Mouse (Mus musculus) G1E (cell line): ENCODE results near the gene Kdelc2. TPM values are rescaled to one million over a fixed set of nuclear protein-coding genes. Genes with fewer than 3 reads are reported as not detected.

Experiments used
- ATAC-seq: 2 replicates; pipeline ENCODE4 v1.8.0; 2016; ENCODE audit warnings: mild to moderate bottlenecking; ENCODE audit not compliant: insufficient number of reproducible peaks, poor library complexity, low FRiP score, severe bottlenecking; ENCODE audit errors: extremely low read depth
- DNase-seq: peaks from one replicate; pipeline ENCODE4 v3.0.0; 2012; ENCODE audit warnings: low spot score
- H3K27me3 ChIP-seq: 2 replicates; pipeline ENCODE4 v1.6.1; 2012; ENCODE audit warnings: mild to moderate bottlenecking, low read length, inconsistent platforms; ENCODE audit not compliant: insufficient read depth
- H3K36me3 ChIP-seq: replicated peaks from 2 replicates; pipeline ENCODE3; 2012; ENCODE audit warnings: mild to moderate bottlenecking, inconsistent platforms
- H3K4me1 ChIP-seq: 2 replicates; pipeline ENCODE4 v1.6.1; 2012; ENCODE audit warnings: low read depth, low read length, inconsistent platforms, mixed read lengths; ENCODE audit not compliant: insufficient read depth
- H3K4me3 ChIP-seq: 2 replicates; pipeline ENCODE4 v1.5.1; 2012; ENCODE audit warnings: low read depth, mild to moderate bottlenecking, inconsistent platforms, low read length, moderate library complexity, mixed read lengths
- H3K9me3 ChIP-seq: replicated peaks from 2 replicates; pipeline ENCODE4 v1.6.1; 2012; ENCODE audit warnings: inconsistent platforms
- CTCF ChIP-seq: IDR thresholded peaks from 2 replicates; pipeline ENCODE4 v1.5.1; 2012; ENCODE audit warnings: low read depth, low read length, inconsistent platforms, mixed read lengths
- GATA1 ChIP-seq: IDR thresholded peaks from 2 replicates; pipeline ENCODE4 v1.6.1; 2012; ENCODE audit warnings: borderline replicate concordance, low read length, inconsistent platforms, mixed read lengths
- GATA2 ChIP-seq: IDR thresholded peaks from 2 replicates; pipeline ENCODE4 v1.6.1; 2012; ENCODE audit warnings: low read depth, low read length, inconsistent platforms, borderline replicate concordance
- POLR2AphosphoS5 ChIP-seq: IDR thresholded peaks from 2 replicates; pipeline ENCODE4 v1.6.1; 2012; ENCODE audit warnings: low read depth, low read length, inconsistent platforms; ENCODE audit not compliant: insufficient replicate concordance
- TAL1 ChIP-seq: conservative IDR thresholded peaks from 2 replicates; pipeline ENCODE4 v1.6.1; 2012; ENCODE audit warnings: low read depth, low read length, inconsistent platforms, mixed read lengths
- polyA plus RNA-seq: library from polyadenylated mRNA; stranded (reverse); fragments of >175 nt; gene quantifications from 2 replicates; pipeline ENCODE4 v1.2.3, GENCODE M21; 2012
- total RNA-seq, 2 experiments: library from RNA; stranded (forward) in 1 of 2; stranded (reverse) in 1 of 2; fragments of 200-1000 nt in 1 of 2; fragments of >200 nt in 1 of 2; fragmentation: Nextera tagmentation in 1 of 2; gene quantifications; 2 replicates each; pipeline ENCODE4 v1.2.3; 2014 to 2017

Kdelc2 gene
- total and polyA plus RNA-seq, 3 experiments: 0.05 TPM; not detected in 2

DNA sequence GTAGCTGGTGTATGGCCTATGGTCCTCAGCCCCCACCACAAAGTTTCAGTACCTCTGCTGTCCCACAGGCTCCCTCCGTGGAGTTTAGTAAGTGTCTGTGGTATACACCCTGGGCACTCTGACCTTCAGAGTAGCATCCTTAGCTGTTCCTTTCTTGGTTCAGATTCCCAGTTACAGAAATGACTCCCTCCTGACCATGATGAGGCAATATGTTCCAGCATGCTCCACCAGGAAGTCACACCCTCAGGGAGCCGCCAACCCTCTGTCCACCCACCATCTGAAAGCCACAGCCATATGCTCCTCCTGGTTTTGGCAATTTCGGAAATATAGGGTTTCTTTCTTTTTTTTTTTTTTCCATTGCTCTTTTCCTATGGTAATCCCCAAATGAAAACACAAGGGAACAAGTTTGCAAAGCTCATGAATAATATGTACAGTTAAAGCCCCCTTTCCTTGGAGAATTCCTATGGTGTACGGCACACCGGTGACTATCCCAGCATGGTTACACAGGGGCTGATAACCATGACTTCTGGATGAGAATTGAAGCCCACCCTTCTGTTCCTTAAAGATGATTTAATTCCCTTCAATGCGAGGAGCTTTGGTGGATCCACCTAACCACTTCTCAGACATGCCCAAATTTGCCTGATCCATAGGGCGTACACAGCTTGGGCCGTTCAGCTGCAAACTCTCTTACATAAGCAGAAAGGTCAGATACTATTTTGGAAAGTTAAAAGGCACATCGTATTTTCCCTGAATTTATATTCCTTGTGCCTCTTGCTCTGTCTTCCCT, 39.0 kb upstream of the Kdelc2 start:
- ATAC-seq (no peak), DNase-seq (no peak)
- Histone ChIP-seq H3K4me1 (no peaks in the 10 kb centered on the region), H3K36me3 (no peaks in the 10 kb centered on the region), H3K4me3 (no peak overlapping the region), H3K9me3 (no peaks in the 10 kb centered on the region), H3K27me3 (peaks cover 5% of the 10 kb centered on the region; the same call in 1 of the 2 replicates)
- TF ChIP-seq CTCF (no peak), POLR2AphosphoS5 (no peak), GATA2 (no peak), TAL1 (no peak), GATA1 (no peak)

DNA sequence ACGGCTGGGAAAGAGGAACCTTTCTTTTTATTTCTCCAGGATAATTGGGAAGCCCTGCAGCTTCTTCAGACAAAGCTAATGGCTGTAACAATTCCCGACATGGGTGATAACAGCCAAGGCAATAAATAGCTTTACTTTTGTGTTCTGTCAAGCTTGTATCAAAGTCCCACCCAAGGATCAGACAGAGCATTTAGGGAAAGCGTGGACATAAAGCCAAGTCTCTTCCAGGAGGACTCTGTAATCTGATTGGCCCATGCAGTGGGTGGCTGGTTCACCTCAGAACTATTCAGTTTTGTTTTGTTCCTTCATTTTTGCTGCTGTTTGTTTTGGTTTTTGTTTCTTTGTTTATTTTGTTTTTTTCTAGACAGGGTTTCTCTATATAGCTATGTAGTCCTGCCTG, 38.1 kb upstream of the Kdelc2 start:
- Histone ChIP-seq H3K9me3 (no peaks in the 10 kb centered on the region), H3K4me1 (no peaks in the 10 kb centered on the region), H3K4me3 (no peak overlapping the region), H3K27me3 (peaks cover 5% of the 10 kb centered on the region; the same call in 1 of the 2 replicates), H3K36me3 (no peaks in the 10 kb centered on the region)
- no peak for DNase-seq
- no peak for TF ChIP-seq CTCF
- TF ChIP-seq GATA2: no peak
- TF ChIP-seq GATA1: no peak
- TF ChIP-seq TAL1: no peak
- TF ChIP-seq POLR2AphosphoS5: no peak
- no peak for ATAC-seq

DNA sequence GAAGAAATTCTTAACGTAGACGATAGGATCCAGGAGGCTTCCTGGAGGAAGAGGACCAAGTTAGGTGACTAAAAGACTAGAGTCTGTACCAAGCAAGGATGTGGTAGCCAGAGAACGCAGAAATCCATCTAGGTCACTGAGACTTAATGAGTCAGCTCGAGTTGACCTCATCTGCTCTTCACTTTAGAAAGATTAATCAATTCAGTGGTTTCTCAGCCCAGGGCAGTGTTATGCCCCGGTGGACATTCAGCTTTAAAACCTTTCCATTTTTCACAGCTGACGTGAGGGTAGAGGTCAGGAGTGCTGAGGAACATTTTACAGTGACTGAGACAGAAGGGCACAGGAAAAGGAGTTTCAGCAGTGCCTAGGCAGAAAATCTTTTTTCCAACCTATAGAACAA, 37.4 kb upstream of the Kdelc2 start:
- H3K9me3 ChIP-seq: no peaks in the 10 kb centered on the region
- DNase-seq: no peak
- ATAC-seq: no peak
- H3K4me1 ChIP-seq: no peaks in the 10 kb centered on the region
- TF ChIP-seq CTCF (no peak), GATA1 (no peak), TAL1 (no peak), POLR2AphosphoS5 (no peak), GATA2 (no peak)
- H3K4me3 ChIP-seq: no peak overlapping the region
- H3K36me3 ChIP-seq: no peaks in the 10 kb centered on the region
- no peaks in the 10 kb centered on the region for H3K27me3 ChIP-seq

DNA sequence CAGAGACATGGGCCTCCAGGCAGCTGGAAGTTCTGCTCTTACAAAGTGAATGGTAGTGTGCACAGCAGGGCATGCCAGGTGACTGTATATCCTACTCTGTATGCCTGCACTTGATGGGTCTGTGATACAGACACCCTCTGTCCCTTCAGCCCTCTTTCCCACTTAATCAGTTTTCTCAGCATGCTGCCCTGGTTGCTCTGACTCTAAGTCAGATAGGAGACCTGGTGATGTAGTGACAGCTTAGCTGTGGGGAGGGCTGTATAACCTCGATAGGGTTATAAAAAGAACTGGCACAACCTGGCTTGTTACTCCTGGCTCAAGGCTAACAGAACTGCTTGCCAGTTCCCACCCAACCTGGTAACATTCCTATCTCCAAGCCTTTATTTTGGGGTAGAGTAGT, 34.6 kb upstream of the Kdelc2 start:
- DNase-seq (no peak), ATAC-seq (no peak)
- TF ChIP-seq GATA1: no peak
- TF ChIP-seq GATA2: no peak
- TF ChIP-seq TAL1: no peak
- no peak for TF ChIP-seq POLR2AphosphoS5
- no peak for TF ChIP-seq CTCF
- Histone ChIP-seq H3K9me3 (no peaks in the 10 kb centered on the region), H3K36me3 (no peaks in the 10 kb centered on the region), H3K27me3 (no peaks in the 10 kb centered on the region), H3K4me3 (no peak overlapping the region), H3K4me1 (no peaks in the 10 kb centered on the region)

DNA sequence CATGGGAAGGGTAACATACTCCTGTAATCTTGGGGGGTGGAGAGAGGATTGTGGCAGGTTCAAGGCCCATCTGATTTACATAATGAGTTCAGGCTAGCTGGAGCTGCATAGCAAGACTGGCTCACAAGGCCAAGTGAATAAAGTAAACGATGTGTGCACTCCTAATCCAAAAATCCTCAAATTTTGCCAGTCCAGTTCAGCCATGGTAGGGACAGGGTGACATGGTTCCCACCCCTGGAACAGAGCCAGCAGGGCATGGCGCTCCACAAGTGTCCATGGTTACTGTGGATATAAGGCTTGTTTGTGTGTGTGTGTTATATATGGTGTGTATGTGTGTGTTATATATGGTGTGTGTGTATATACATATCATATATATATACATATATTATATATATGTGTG, 33.5 kb upstream of the Kdelc2 start:
- Histone ChIP-seq H3K4me1 (no peaks in the 10 kb centered on the region), H3K9me3 (no peaks in the 10 kb centered on the region), H3K36me3 (no peaks in the 10 kb centered on the region), H3K27me3 (no peaks in the 10 kb centered on the region), H3K4me3 (no peak overlapping the region)
- TF ChIP-seq TAL1 (no peak), GATA1 (no peak), GATA2 (no peak), CTCF (no peak), POLR2AphosphoS5 (no peak)
- ATAC-seq: no peak
- no peak for DNase-seq

DNA sequence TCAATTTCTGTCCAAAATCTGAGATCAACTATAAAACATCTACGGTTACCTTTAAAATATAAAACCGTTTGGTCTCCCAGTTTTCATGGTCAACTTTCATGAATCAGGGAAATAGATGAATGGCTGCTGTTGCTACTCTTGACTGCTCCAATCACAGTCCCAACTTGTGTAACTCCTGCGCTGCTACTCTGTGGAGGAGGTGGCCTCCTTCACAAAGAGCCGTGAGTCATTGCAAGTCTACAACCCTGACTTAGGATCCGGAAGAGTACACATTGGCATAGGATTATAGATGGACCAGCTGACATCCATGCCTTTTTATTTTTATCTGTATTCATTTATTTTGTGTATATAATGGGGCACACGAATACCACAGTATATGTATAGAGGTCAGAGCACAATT, 31.9 kb upstream of the Kdelc2 start:
- Histone ChIP-seq H3K4me1 (no peaks in the 10 kb centered on the region), H3K4me3 (no peak overlapping the region), H3K27me3 (0 out of 2 replicates have a peak, but pooled peaks cover 3% of the 10 kb centered on the region), H3K9me3 (no peaks in the 10 kb centered on the region), H3K36me3 (no peaks in the 10 kb centered on the region)
- ATAC-seq (no peak), DNase-seq (no peak)
- no peak for TF ChIP-seq GATA1

DNA sequence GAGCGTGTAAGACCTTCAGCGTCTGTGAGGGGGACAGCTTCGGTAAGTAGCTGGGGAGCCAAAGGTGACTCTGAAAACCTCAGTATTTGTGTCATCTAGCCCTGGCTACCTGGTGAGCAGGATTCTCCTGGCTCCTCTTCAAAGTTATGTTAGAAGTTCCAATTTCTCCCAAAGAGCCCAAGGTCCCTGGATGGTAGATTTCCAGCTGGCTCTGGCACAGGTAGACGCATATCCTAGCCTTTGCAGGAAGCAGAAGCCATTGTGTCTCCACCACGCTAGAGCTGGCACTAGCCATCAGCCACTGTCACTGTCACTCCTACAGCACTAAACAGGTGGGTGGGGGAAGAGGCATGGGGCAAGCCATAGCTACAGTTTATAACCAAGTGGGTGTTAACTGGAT, 30.7 kb upstream of the Kdelc2 start:
- TF ChIP-seq TAL1 (no peak), GATA1 (no peak), POLR2AphosphoS5 (no peak), CTCF (no peak), GATA2 (no peak)
- no peaks in the 10 kb centered on the region for H3K36me3 ChIP-seq
- H3K4me3 ChIP-seq: no peak overlapping the region
- DNase-seq (no peak), ATAC-seq (no peak)
- 0 out of 2 replicates have a peak, but pooled peaks cover 3% of the 10 kb centered on the region for H3K27me3 ChIP-seq
- no peaks in the 10 kb centered on the region for H3K9me3 ChIP-seq
- no peaks in the 10 kb centered on the region for H3K4me1 ChIP-seq
